Mouse (Mus musculus) lung, postnatal 0 days (tissue): ENCODE measurements around the gene Ephb4. TPM values are rescaled to one million over a fixed set of nuclear protein-coding genes. Genes with fewer than 3 reads are reported as not detected.

Experiments
- ATAC-seq: fragments of 200-750 bp; cut with Nextera tagmentation; 2 replicates; pipeline ENCODE4 v1.8.0; 2017; ENCODE audit warnings: moderate library complexity
- DNase-seq: peaks from one replicate; pipeline ENCODE4 v3.0.0-alpha.2; 2016; ENCODE audit warnings: low spot score
- H3K27ac ChIP-seq: fragments of 300-500 bp; sonication (generic); 2 replicates; pipeline ENCODE4 v1.5.1; 2014; ENCODE audit warnings: antibody characterized with exemption, mild to moderate bottlenecking, low read length, mixed read lengths
- H3K27me3 ChIP-seq: fragments of 300-500 bp; sonication (generic); replicated peaks from 2 replicates; pipeline ENCODE4 v1.6.1; 2014; ENCODE audit warnings: low read length, mixed read lengths; ENCODE audit not compliant: insufficient read depth
- H3K36me3 ChIP-seq: fragments of 300-500 bp; sonication (generic); 2 replicates; pipeline ENCODE4 v1.6.1; 2014; ENCODE audit warnings: low read length, mixed read lengths; ENCODE audit not compliant: insufficient read depth
- H3K4me1 ChIP-seq: fragments of 300-500 bp; sonication (generic); 2 replicates; pipeline ENCODE4 v1.6.1; 2014; ENCODE audit warnings: antibody characterized with exemption, low read depth, low read length, mixed read lengths; ENCODE audit not compliant: insufficient read depth
- H3K4me2 ChIP-seq: fragments of 300-500 bp; sonication (generic); replicated peaks from 2 replicates; pipeline ENCODE4 v1.6.1; 2014; ENCODE audit warnings: low read depth, mild to moderate bottlenecking, low read length, moderate library complexity, mixed read lengths
- H3K4me3 ChIP-seq: fragments of 300-500 bp; sonication (generic); 2 replicates; pipeline ENCODE4 v1.5.1; 2014; ENCODE audit warnings: low read depth, low read length
- H3K9ac ChIP-seq: fragments of 300-500 bp; sonication (generic); replicated peaks from 2 replicates; pipeline ENCODE4 v1.6.1; 2014; ENCODE audit warnings: low read depth, mild to moderate bottlenecking
- H3K9me3 ChIP-seq: fragments of 300-500 bp; sonication (generic); 2 replicates; pipeline ENCODE4 v1.6.1; 2016; ENCODE audit warnings: low read length, mixed read lengths
- CTCF ChIP-seq: IDR thresholded peaks from 2 replicates; pipeline ENCODE4 v1.5.1; 2016; ENCODE audit warnings: antibody characterized with exemption, mild to moderate bottlenecking
- EP300 ChIP-seq: IDR thresholded peaks from 2 replicates; pipeline ENCODE4 v1.6.1; 2016; ENCODE audit warnings: antibody characterized with exemption, mild to moderate bottlenecking, control low read depth
- WGBS: fragments of 180-500 bp; shearing (Covaris S2); extraction: QIAGEN DNeasy Blood & Tissue Kit; methylation state at CpG from one replicate; pipeline ENCODE4 v1.1.7; 2014; 5-methylcytosine and 5-hydroxymethylcytosine counted together
- polyA plus RNA-seq: library from polyadenylated mRNA; unstranded; fragments of >200 nt; fragmentation: Nextera tagmentation; extraction: Ambion mirVana; gene quantifications from 2 replicates; pipeline ENCODE4 v1.2.1, GENCODE M21; 2015

Ephb4 gene
- polyA plus RNA-seq, 1 experiment from 2014 or later = 30.9 TPM

DNA sequence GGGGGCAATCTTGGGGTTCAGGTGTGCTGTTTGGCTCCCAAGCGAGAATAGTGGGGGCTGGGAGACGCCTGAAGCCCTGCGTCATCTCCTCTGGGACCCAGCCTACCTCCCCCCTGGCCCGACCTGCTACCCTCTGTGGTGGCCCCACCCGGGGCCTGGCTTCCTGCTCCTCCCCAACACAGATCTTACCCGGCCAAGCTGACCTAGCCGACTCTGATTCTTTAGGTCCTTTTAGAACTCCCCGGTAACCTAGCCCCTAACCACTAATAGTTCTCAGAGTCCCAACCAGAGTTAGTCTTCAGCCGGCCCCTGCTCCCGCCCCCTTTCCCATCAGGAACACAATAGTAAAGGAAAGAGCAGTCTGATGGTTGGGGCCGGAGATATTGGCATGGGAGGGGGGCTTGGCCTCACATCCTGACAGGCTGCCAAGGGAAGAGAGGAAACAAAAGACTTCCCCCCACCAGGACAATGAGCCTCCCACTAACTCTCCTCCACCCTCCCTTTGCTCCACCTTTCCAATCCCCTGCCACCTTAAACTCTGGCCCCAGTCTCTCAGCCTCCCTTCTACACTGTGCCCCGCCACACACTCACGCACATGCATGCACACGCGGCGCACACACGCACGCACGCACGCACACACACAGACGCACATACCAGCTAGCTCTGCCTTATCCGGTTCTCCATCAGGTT is 10.5 kb upstream of the Ephb4 start:
- ATAC-seq (peak; percentile 69), DNase-seq (peak; percentile 74)
- peak overlapping the region; percentile 41 for H3K9ac ChIP-seq
- H3K4me2 ChIP-seq = peak overlapping the region; percentile 63
- H3K9me3 ChIP-seq = no peaks in the 10 kb centered on the region
- no peaks in the 10 kb centered on the region for H3K36me3 ChIP-seq
- H3K27me3 ChIP-seq = no peaks in the 10 kb centered on the region
- TF ChIP-seq EP300 (peak; percentile 73), CTCF (no peak)
- peak overlapping the region; percentile 38 for H3K4me3 ChIP-seq
- no peaks in the 10 kb centered on the region; the same call in 1 of the 2 replicates for H3K4me1 ChIP-seq
- H3K27ac ChIP-seq = peak overlapping the region; percentile 91
- WGBS = 15% methylated on average over 22 of the region's 22 CpGs

DNA sequence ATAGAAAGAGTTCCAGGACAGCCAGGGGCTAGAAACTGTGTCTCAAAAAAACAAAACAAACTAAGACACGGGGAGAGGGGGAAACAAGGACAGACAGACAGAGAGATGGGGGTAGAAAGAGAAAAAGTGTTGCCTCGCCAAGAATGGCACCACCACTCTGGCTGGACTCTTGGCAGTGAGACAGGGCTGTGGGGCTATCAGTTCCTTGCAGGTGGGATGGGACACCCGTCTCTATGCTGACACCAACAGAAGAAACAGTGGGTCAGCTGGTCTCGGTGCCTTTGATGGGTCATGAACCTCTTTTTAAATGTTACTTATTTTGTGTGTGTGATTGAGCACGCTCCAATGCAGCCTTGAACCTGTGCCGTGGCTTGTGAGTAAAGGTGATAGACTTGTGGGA is 9.7 kb upstream of the Ephb4 start:
- no peak for ATAC-seq
- H3K4me2 ChIP-seq = no peak overlapping the region
- no peaks in the 10 kb centered on the region for H3K27me3 ChIP-seq
- H3K9me3 ChIP-seq = no peaks in the 10 kb centered on the region
- 59% methylated on average over 6 of the region's 6 CpGs for WGBS
- DNase-seq = no peak
- no peak overlapping the region for H3K4me3 ChIP-seq
- H3K27ac ChIP-seq = peak overlapping the region; percentile 91
- H3K36me3 ChIP-seq = no peaks in the 10 kb centered on the region
- H3K4me1 ChIP-seq = no peaks in the 10 kb centered on the region; the same call in 1 of the 2 replicates
- no peak overlapping the region for H3K9ac ChIP-seq
- TF ChIP-seq CTCF (no peak), EP300 (no peak)

DNA sequence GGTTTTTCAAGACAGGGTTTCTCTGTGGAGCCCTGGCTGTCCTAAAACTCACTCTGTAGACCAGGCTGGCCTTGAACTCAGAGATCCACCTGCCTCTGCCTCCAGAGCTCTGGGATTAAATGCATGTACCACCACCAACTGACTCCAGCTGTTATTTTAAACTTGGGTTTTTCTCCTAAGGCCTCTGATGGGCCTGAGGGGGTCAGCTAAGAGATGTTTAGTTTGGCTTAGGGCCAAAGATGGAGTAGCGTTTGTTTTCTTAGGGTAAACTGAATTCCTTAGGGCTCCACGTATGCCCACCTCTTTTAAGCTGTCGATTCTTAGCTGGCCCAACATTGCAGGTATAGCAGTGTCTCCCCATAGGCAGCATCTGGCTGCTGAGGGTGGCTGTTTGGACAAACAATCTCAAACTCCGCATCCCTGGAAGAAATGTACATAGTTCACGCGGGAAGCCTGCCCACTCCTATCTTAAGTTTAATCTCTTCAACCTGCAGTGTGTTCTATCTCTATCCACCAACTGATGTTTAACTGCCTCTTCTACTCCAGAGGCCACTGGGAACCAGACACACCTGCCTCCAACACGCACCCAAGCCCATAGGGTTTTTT is 7.4 kb upstream of the Ephb4 start:
- DNase-seq (peak; percentile 47), ATAC-seq (no peak)
- TF ChIP-seq EP300 (no peak), CTCF (no peak)
- H3K9me3 ChIP-seq = no peaks in the 10 kb centered on the region
- 17% methylated on average over 7 of the region's 7 CpGs for WGBS
- H3K36me3 ChIP-seq = no peaks in the 10 kb centered on the region
- H3K4me1 ChIP-seq = no peaks in the 10 kb centered on the region; the same call in none of the 2 replicates
- no peak overlapping the region for H3K27ac ChIP-seq
- no peak overlapping the region for H3K4me3 ChIP-seq
- H3K9ac ChIP-seq = no peak overlapping the region
- H3K4me2 ChIP-seq = no peak overlapping the region
- no peaks in the 10 kb centered on the region for H3K27me3 ChIP-seq

DNA sequence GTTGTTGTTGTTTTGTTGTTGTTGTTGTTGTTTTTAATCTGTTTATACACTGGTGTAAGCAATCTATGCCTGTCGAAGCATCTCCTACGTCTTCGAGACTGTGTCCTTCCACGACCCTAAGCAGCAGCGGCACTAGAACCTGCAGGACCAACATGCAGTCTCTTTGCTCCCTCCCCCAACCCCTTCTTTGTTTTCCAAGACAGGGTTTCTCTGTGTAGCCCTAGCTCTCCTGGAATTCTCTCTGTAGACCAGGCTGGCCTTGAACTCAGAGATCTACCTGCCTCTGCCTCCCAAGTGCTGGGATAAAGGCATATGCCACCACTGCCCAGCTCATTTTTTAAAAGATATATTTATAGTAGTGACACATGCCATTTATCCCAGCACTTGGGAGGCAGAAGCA is 6.5 kb upstream of the Ephb4 start:
- Histone ChIP-seq H3K9me3 (no peaks in the 10 kb centered on the region), H3K4me3 (no peak overlapping the region), H3K4me2 (no peak overlapping the region), H3K9ac (no peak overlapping the region), H3K27ac (no peak overlapping the region), H3K27me3 (no peaks in the 10 kb centered on the region), H3K4me1 (peaks cover 3% of the 10 kb centered on the region), H3K36me3 (no peaks in the 10 kb centered on the region)
- WGBS = 84% methylated on average over 5 of the region's 5 CpGs
- no peak for DNase-seq
- TF ChIP-seq CTCF (no peak), EP300 (no peak)
- no peak for ATAC-seq

DNA sequence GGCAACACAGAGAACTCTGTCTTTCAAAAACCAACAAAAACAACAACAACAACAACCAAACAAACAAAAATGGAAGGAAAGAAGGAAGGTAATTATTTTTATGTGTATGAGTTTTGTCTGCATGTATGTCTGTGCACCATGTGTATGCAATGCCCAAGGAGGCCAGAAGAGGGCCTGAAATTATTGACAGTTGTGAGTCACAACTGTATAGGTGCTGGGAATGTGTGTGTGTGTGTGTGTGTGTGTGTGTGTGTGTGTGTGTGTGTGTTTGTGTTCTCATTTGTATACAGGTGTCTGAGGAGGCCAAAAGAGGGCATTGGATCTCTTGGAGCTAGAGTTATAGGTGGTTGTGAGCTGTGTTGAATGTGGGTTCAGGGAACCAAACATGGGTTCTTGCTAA is 6.0 kb upstream of the Ephb4 start:
- no peak for ATAC-seq
- peaks cover 7% of the 10 kb centered on the region for H3K4me1 ChIP-seq
- no peak for DNase-seq
- no peaks in the 10 kb centered on the region for H3K9me3 ChIP-seq
- no peak overlapping the region for H3K4me3 ChIP-seq
- no peak overlapping the region for H3K9ac ChIP-seq
- H3K4me2 ChIP-seq = no peak overlapping the region
- H3K27me3 ChIP-seq = no peaks in the 10 kb centered on the region
- TF ChIP-seq CTCF (peak; percentile 41), EP300 (no peak)
- no peak overlapping the region for H3K27ac ChIP-seq
- no peaks in the 10 kb centered on the region for H3K36me3 ChIP-seq

DNA sequence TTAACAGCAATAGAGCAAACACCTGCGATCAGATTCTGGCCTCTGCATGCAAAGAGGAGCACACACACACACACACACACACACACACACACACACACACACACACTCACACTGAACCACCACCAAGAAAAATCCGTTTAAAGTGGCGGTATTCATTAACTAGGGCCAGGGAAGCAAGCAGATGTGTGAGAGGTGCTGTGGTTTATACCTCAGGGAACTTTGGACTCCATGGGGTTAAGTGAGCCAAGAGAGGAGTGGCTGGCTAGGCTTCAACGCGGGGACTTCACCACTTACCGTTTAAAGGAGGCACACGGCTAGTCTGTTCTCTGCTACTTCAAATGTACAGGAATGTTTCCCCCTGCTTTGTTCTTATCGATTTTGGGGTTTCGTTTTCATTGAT is 4.1 kb upstream of the Ephb4 start:
- H3K4me2 ChIP-seq = 0 out of 2 replicates have a peak overlapping the region, but pooled peaks have one; percentile 3
- H3K27me3 ChIP-seq = no peaks in the 10 kb centered on the region
- no peaks in the 10 kb centered on the region for H3K36me3 ChIP-seq
- H3K4me3 ChIP-seq = no peak overlapping the region
- peaks cover 7% of the 10 kb centered on the region for H3K4me1 ChIP-seq
- no peak overlapping the region for H3K9ac ChIP-seq
- ATAC-seq (no peak), DNase-seq (peak; percentile 82)
- TF ChIP-seq EP300 = no peak
- no peak for TF ChIP-seq CTCF
- no peaks in the 10 kb centered on the region for H3K9me3 ChIP-seq
- WGBS = 15% methylated on average over 9 of the region's 9 CpGs
- H3K27ac ChIP-seq = no peak overlapping the region
